Mouse (Mus musculus): Measurements from ENCODE around the gene Trp53rka. TPM values are rescaled to one million over a fixed set of nuclear protein-coding genes. Genes with fewer than 3 reads are reported as not detected.

Gene Trp53rka
- polyA plus RNA-seq, 1 experiment from 2014 or later = 30.6 TPM

DNA sequence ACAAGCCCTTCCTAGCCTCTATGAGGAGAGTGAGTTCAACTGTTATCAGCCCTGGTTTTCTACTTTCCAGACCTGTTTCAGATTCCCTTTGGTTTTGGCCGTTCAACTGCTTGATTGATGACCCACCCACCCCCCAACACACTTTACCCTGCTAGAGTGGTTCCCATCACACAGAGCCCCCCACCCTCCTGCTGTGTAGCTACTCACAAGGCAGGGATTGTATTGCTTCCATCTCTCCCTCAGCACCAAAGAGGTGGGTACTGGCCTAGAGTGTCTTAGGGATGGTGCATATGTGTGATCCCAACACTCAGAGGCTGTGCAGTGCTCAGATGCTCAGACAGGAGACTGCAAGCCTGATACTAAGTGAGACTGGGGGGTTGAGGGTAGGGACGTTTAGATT, 1.4 kb upstream of the Trp53rka start:
- H3K4me1 ChIP-seq (ENCODE audit: control insufficient read depth, insufficient read depth, low read length) = peaks cover 7% of the 10 kb centered on the region; the same call in 1 of the 2 replicates
- H3K9ac ChIP-seq (replicated peaks; ENCODE audit: low read depth, low read length) = no peak overlapping the region
- no peaks in the 10 kb centered on the region for H3K27me3 ChIP-seq (ENCODE audit: control insufficient read depth, insufficient read depth, low read length)
- H3K9me3 ChIP-seq (ENCODE audit: control insufficient read depth, low read depth, low read length) = no peaks in the 10 kb centered on the region
- 38% methylated on average over 2 of the region's 2 CpGs for WGBS
- no peak overlapping the region for H3K4me2 ChIP-seq (replicated peaks; ENCODE audit: low read depth, low read length)
- H3K27ac ChIP-seq (ENCODE audit: low read length) = no peak overlapping the region
- no peak for ATAC-seq (ENCODE audit: insufficient number of reproducible peaks, insufficient read depth, low FRiP score, low read depth)
- peaks cover 13% of the 10 kb centered on the region; the same call in 1 of the 2 replicates for H3K36me3 ChIP-seq (ENCODE audit: control insufficient read depth, insufficient read depth, low read length)
- H3K4me3 ChIP-seq (ENCODE audit: low read depth, low read length) = no peak overlapping the region

DNA sequence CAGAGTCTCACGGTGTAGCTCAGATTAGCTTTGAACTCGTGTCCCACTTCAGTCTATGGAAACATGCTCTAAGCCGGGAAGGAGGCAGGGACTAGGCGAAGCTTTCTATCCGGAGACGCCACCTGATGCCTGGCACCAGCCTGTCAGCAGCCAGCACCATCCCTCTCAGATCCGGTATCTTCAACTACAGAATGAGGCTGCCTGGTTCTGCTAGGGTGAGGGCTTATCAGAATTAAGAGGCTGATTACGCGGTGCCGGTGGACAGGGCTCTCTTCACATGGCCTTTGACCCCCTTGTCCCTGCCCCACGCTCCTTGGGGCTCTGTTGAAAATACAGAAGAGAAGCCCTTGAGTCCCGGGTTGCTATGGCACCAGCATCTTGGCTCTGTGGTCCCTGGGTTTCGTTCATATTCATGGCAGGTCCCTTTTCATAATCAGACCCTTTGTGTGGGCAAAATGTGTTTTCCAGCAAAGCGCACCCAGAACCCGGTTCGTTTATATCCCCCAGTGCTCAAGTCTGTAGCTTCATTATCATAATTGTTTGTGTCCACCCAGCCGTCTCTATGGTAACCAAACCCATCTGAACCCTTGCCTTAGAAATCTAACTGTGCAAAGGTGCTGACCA, 575 bp upstream of the Trp53rka start:
- Histone ChIP-seq H3K9ac (replicated peaks; ENCODE audit: low read depth, low read length) (peak overlapping the region; percentile 84; the same call in 1 of the 2 replicates), H3K27me3 (ENCODE audit: control insufficient read depth, insufficient read depth, low read length) (no peaks in the 10 kb centered on the region), H3K4me1 (ENCODE audit: control insufficient read depth, insufficient read depth, low read length) (peaks cover 7% of the 10 kb centered on the region; the same call in 1 of the 2 replicates), H3K27ac (ENCODE audit: low read length) (no peak overlapping the region; the same call in 1 of the 2 replicates), H3K4me3 (ENCODE audit: low read depth, low read length) (peak overlapping the region; percentile 70), H3K36me3 (ENCODE audit: control insufficient read depth, insufficient read depth, low read length) (peaks cover 21% of the 10 kb centered on the region; the same call in 1 of the 2 replicates), H3K4me2 (replicated peaks; ENCODE audit: low read depth, low read length) (peak overlapping the region; percentile 92), H3K9me3 (ENCODE audit: control insufficient read depth, low read depth, low read length) (no peaks in the 10 kb centered on the region)
- 23% methylated on average over 17 of the region's 17 CpGs for WGBS
- no peak for ATAC-seq (ENCODE audit: insufficient number of reproducible peaks, insufficient read depth, low FRiP score, low read depth)

DNA sequence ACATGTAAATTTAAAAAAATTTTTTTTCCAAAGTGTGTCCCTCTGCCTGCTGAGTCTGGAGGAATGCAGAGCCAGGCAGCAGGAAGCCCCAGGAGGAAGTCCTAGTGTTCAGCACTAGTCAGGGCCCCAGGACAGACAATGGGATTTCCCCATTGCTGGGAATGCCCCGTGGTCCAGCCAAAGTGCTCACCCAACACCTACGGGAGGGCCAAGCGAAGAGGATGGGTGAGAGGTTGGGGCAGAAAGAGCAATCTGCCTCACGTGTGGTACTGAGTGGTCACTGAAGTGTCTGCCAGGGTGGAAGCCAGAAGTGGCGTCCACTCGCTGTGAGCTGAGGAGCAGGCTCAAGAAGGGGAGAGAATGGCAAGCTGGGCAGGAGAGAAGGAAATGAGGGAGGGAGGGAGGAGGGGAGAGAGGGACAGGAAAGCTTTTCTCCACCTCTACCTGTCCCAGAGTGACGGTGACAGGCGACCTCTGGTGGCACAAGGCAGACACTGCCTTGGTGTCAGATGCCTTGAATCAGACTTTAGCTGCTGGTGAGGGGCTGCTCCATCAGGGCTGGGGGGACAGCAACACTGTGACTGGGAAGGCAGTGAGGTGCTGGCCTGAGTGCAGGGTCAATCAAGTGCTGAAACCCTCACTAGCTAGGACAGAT, 6.1 kb downstream of the Trp53rka start:
- peaks cover 22% of the 10 kb centered on the region; the same call in 1 of the 2 replicates for H3K36me3 ChIP-seq (ENCODE audit: control insufficient read depth, insufficient read depth, low read length)
- H3K9ac ChIP-seq (replicated peaks; ENCODE audit: low read depth, low read length) = no peak overlapping the region
- 24% methylated on average over 8 of the region's 8 CpGs for WGBS
- no peaks in the 10 kb centered on the region for H3K9me3 ChIP-seq (ENCODE audit: control insufficient read depth, low read depth, low read length)
- ATAC-seq (ENCODE audit: insufficient number of reproducible peaks, insufficient read depth, low FRiP score, low read depth) = 0 out of 2 replicates have a peak, but pooled peaks have one; percentile 47
- H3K27me3 ChIP-seq (ENCODE audit: control insufficient read depth, insufficient read depth, low read length) = no peaks in the 10 kb centered on the region
- no peak overlapping the region for H3K4me3 ChIP-seq (ENCODE audit: low read depth, low read length)
- peaks cover 3% of the 10 kb centered on the region; the same call in 1 of the 2 replicates for H3K4me1 ChIP-seq (ENCODE audit: control insufficient read depth, insufficient read depth, low read length)
- no peak overlapping the region for H3K27ac ChIP-seq (ENCODE audit: low read length)
- H3K4me2 ChIP-seq (replicated peaks; ENCODE audit: low read depth, low read length) = no peak overlapping the region

DNA sequence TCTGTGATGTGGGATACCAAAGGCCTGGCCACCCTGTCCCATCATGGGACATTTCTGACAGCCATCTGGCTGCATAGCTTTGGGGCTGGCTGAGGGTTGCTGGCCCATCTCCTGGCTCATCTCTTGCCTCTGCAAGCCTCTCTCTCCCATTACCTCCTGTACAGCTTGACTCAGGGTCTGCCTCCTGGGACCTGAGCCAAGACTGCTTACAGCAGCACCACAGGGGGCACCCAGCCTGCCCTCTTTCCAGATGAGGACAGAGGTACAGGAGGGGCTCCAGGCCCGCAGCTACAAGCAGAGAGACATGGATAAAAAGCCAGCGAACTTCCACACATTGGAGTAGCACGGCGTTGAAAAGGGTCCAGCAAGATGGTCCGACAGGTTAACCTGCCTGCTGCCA, 6.7 kb downstream of the Trp53rka start:
- Histone ChIP-seq H3K9me3 (ENCODE audit: control insufficient read depth, low read depth, low read length) (no peaks in the 10 kb centered on the region), H3K27ac (ENCODE audit: low read length) (no peak overlapping the region), H3K9ac (replicated peaks; ENCODE audit: low read depth, low read length) (no peak overlapping the region), H3K4me2 (replicated peaks; ENCODE audit: low read depth, low read length) (no peak overlapping the region), H3K4me1 (ENCODE audit: control insufficient read depth, insufficient read depth, low read length) (0 out of 2 replicates have a peak, but pooled peaks cover 2% of the 10 kb centered on the region), H3K27me3 (ENCODE audit: control insufficient read depth, insufficient read depth, low read length) (no peaks in the 10 kb centered on the region), H3K4me3 (ENCODE audit: low read depth, low read length) (no peak overlapping the region), H3K36me3 (ENCODE audit: control insufficient read depth, insufficient read depth, low read length) (peaks cover 22% of the 10 kb centered on the region; the same call in 1 of the 2 replicates)
- 74% methylated on average over 5 of the region's 5 CpGs for WGBS
- ATAC-seq (ENCODE audit: insufficient number of reproducible peaks, insufficient read depth, low FRiP score, low read depth) = no peak

DNA sequence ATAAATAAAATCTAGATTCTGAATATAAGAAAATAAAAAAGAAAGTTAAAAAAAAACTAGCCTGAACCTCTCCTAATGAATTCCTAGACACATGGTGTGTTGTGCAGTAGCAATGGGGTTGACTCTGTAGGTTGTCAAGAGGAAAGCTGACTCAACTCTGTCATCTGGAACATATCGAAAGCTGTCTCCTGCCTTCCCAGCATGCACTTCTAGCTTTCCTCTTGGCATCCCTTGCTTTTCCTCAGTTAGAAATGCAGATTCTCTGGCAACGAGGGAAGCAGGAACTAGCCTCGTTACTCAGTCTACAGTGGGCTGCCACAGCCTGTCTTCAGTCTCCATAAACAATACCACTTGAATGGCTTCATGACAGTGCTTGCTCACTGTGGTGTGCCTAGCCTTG, 7.3 kb downstream of the Trp53rka start:
- H3K27ac ChIP-seq (ENCODE audit: low read length) = no peak overlapping the region
- ATAC-seq (ENCODE audit: insufficient number of reproducible peaks, insufficient read depth, low FRiP score, low read depth) = no peak
- no peak overlapping the region for H3K9ac ChIP-seq (replicated peaks; ENCODE audit: low read depth, low read length)
- WGBS = 80% methylated on average over 3 of the region's 3 CpGs
- no peak overlapping the region for H3K4me3 ChIP-seq (ENCODE audit: low read depth, low read length)
- H3K4me2 ChIP-seq (replicated peaks; ENCODE audit: low read depth, low read length) = no peak overlapping the region
- H3K36me3 ChIP-seq (ENCODE audit: control insufficient read depth, insufficient read depth, low read length) = peaks cover 21% of the 10 kb centered on the region; the same call in 1 of the 2 replicates
- 0 out of 2 replicates have a peak, but pooled peaks cover 2% of the 10 kb centered on the region for H3K4me1 ChIP-seq (ENCODE audit: control insufficient read depth, insufficient read depth, low read length)
- no peaks in the 10 kb centered on the region for H3K9me3 ChIP-seq (ENCODE audit: control insufficient read depth, low read depth, low read length)
- no peaks in the 10 kb centered on the region for H3K27me3 ChIP-seq (ENCODE audit: control insufficient read depth, insufficient read depth, low read length)

DNA sequence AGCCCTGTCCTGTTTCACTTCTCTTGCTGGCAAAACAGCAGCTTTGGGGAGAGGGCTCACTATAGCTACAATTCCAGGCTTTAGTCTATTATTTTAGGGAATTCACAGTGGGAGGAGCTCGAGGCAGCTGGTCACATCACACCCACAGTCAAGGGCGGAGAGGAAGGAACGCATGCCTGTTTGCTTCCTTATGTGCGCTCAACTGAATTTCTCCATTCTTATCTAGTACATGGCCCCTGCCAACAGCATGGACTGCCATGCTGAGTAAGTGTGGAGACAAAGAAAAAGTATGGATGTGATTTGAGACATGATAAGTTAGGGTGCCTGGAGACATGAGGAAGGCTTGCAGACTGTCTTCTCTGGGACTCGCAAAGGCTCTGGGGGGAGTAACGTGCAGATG, 9.0 kb downstream of the Trp53rka start:
- 48% methylated on average over 6 of the region's 6 CpGs for WGBS
- H3K27me3 ChIP-seq (ENCODE audit: control insufficient read depth, insufficient read depth, low read length) = no peaks in the 10 kb centered on the region

DNA sequence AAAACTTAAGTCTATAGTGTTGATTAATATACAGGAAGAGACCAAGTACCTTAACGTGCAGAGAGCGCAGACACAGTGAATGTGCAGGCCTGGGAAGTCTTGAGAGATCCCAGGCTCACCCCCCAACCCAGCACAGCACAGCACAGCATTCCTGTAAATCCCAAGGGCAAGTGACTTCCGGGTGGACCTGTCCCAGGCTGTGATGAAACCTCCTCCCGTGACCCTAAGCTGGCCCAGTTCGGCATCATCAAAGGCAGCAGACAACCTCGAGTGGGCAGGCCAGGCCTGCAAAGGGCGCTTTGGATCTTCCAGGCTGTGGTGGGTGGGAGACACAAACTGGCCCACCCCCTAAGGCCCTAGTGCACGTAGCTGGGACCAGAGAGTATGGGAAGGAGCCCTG, 11.1 kb downstream of the Trp53rka start:
- 48% methylated on average over 8 of the region's 8 CpGs for WGBS
- Histone ChIP-seq H3K4me2 (replicated peaks; ENCODE audit: low read depth, low read length) (no peak overlapping the region), H3K4me3 (ENCODE audit: low read depth, low read length) (no peak overlapping the region), H3K27me3 (ENCODE audit: control insufficient read depth, insufficient read depth, low read length) (no peaks in the 10 kb centered on the region), H3K9ac (replicated peaks; ENCODE audit: low read depth, low read length) (no peak overlapping the region), H3K36me3 (ENCODE audit: control insufficient read depth, insufficient read depth, low read length) (no peaks in the 10 kb centered on the region), H3K9me3 (ENCODE audit: control insufficient read depth, low read depth, low read length) (no peaks in the 10 kb centered on the region), H3K4me1 (ENCODE audit: control insufficient read depth, insufficient read depth, low read length) (0 out of 2 replicates have a peak, but pooled peaks cover 2% of the 10 kb centered on the region), H3K27ac (ENCODE audit: low read length) (no peak overlapping the region)
- no peak for ATAC-seq (ENCODE audit: insufficient number of reproducible peaks, insufficient read depth, low FRiP score, low read depth)

More for the DNA sequence above, 9.0 kb downstream of the Trp53rka start:
- H3K27ac ChIP-seq (ENCODE audit: low read length) = no peak overlapping the region
- H3K9ac ChIP-seq (replicated peaks; ENCODE audit: low read depth, low read length) = no peak overlapping the region
- no peak overlapping the region for H3K4me3 ChIP-seq (ENCODE audit: low read depth, low read length)
- H3K4me1 ChIP-seq (ENCODE audit: control insufficient read depth, insufficient read depth, low read length) = 0 out of 2 replicates have a peak, but pooled peaks cover 2% of the 10 kb centered on the region
- H3K4me2 ChIP-seq (replicated peaks; ENCODE audit: low read depth, low read length) = no peak overlapping the region
- no peaks in the 10 kb centered on the region for H3K9me3 ChIP-seq (ENCODE audit: control insufficient read depth, low read depth, low read length)
- ATAC-seq (ENCODE audit: insufficient number of reproducible peaks, insufficient read depth, low FRiP score, low read depth) = no peak
- H3K36me3 ChIP-seq (ENCODE audit: control insufficient read depth, insufficient read depth, low read length) = peaks cover 6% of the 10 kb centered on the region; the same call in 1 of the 2 replicates

DNA sequence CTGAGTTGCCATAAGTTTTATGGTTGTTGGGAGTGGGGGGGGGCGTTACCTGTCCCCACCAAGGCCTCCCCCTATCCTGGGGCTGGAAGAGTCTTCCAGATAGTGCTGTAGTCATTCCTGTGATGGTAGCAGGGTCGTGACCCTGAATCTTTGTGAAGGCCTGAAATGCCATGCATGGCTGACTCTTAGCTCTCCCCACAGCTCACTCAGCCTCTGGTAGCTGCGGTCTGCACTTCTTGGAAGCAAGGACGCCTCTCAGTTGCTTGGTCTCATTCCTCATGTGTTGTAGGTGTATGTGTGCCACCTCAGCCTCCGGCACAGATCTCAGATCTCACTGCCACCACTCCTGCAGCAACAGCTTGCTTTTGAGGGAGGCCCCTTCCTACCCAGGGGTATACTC, 17.3 kb downstream of the Trp53rka start:
- Histone ChIP-seq H3K9me3 (ENCODE audit: control insufficient read depth, low read depth, low read length) (no peaks in the 10 kb centered on the region), H3K4me2 (replicated peaks; ENCODE audit: low read depth, low read length) (no peak overlapping the region), H3K4me1 (ENCODE audit: control insufficient read depth, insufficient read depth, low read length) (no peaks in the 10 kb centered on the region), H3K36me3 (ENCODE audit: control insufficient read depth, insufficient read depth, low read length) (no peaks in the 10 kb centered on the region), H3K27ac (ENCODE audit: low read length) (no peak overlapping the region), H3K9ac (replicated peaks; ENCODE audit: low read depth, low read length) (no peak overlapping the region), H3K27me3 (ENCODE audit: control insufficient read depth, insufficient read depth, low read length) (peaks cover 16% of the 10 kb centered on the region; the same call in 1 of the 2 replicates), H3K4me3 (ENCODE audit: low read depth, low read length) (no peak overlapping the region)
- WGBS = 72% methylated on average over 5 of the region's 5 CpGs
- no peak for ATAC-seq (ENCODE audit: insufficient number of reproducible peaks, insufficient read depth, low FRiP score, low read depth)
